Mouse (Mus musculus) neural tube, embryonic 14.5 days (tissue): Measurements from ENCODE around the gene Ncapg. TPM values are rescaled to one million over a fixed set of nuclear protein-coding genes. Genes with fewer than 3 reads are reported as not detected.

Source experiments
- ATAC-seq: fragments of 200-750 bp; cut with Nextera tagmentation; 2 replicates; pipeline ENCODE4 v1.8.0; 2017; ENCODE audit warnings: low read depth, mild to moderate bottlenecking, moderate TSS enrichment, moderate library complexity
- H3K27ac ChIP-seq: fragments of 300-500 bp; sonication (generic); 2 replicates; pipeline ENCODE4 v1.5.1; 2014; ENCODE audit warnings: low read depth, mild to moderate bottlenecking, control low read depth, low read length, moderate library complexity, mixed read lengths
- H3K27me3 ChIP-seq: fragments of 300-500 bp; sonication (generic); 2 replicates; pipeline ENCODE4 v1.6.1; 2014; ENCODE audit warnings: low read length; ENCODE audit not compliant: control insufficient read depth, insufficient read depth
- H3K36me3 ChIP-seq: fragments of 300-500 bp; sonication (generic); 2 replicates; pipeline ENCODE4 v1.6.1; 2014; ENCODE audit warnings: low read length, mixed read lengths; ENCODE audit not compliant: control insufficient read depth, insufficient read depth
- H3K4me1 ChIP-seq: fragments of 300-500 bp; sonication (generic); 2 replicates; pipeline ENCODE4 v1.6.1; 2014; ENCODE audit warnings: low read length; ENCODE audit not compliant: control insufficient read depth, insufficient read depth
- H3K4me2 ChIP-seq: fragments of 300-500 bp; sonication (generic); 2 replicates; pipeline ENCODE4 v1.6.1; 2014; ENCODE audit warnings: mild to moderate bottlenecking, low read depth, low read length, control low read depth
- H3K4me3 ChIP-seq: fragments of 300-500 bp; sonication (generic); 2 replicates; pipeline ENCODE4 v1.5.1; 2014; ENCODE audit warnings: low read depth, low read length, control low read depth, mixed read lengths
- H3K9ac ChIP-seq: fragments of 300-500 bp; sonication (generic); replicated peaks from 2 replicates; pipeline ENCODE4 v1.6.1; 2014; ENCODE audit warnings: low read depth, mild to moderate bottlenecking, control low read depth, low read length, mixed read lengths
- H3K9me3 ChIP-seq: fragments of 300-500 bp; sonication (generic); 2 replicates; pipeline ENCODE4 v1.6.1; 2016; ENCODE audit warnings: low read length; ENCODE audit not compliant: control insufficient read depth
- WGBS: fragments of 180-500 bp; shearing (Covaris S2); extraction: QIAGEN DNeasy Blood & Tissue Kit; methylation state at CpG from one replicate; pipeline ENCODE4 v1.1.7; 2014; 5-methylcytosine and 5-hydroxymethylcytosine counted together
- polyA plus RNA-seq: library from polyadenylated mRNA; unstranded; fragments of >200 nt; fragmentation: Nextera tagmentation; extraction: Ambion mirVana; gene quantifications from 2 replicates; pipeline ENCODE4 v1.2.1, GENCODE M21; 2014

Gene Ncapg
- polyA plus RNA-seq, 1 experiment from 2014 or later, result 3.5 TPM

DNA sequence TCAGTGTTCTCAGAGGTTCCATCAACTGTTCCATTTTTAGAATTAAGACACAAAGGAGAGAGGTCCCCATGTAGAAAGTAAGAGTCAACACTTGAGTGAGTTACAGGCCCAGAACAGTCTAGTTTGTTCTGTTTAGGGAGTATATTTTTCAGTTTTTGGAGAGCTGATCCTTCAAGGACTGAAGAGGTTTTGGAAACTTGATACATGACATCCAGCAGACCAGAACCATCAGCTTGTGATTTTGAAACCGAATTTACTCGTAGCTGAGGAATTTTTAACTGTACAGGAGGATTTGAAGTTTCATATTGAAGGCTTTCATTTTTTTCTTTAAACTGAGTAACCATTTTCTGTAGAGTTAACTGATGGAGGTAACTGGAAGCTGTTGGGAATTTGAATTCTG lies 64.0 kb downstream of the Ncapg start:
- Histone ChIP-seq H3K9ac (no peak overlapping the region), H3K4me1 (no peaks in the 10 kb centered on the region), H3K27ac (no peak overlapping the region), H3K36me3 (no peaks in the 10 kb centered on the region), H3K9me3 (no peaks in the 10 kb centered on the region), H3K4me2 (no peak overlapping the region), H3K27me3 (no peaks in the 10 kb centered on the region), H3K4me3 (no peak overlapping the region)
- WGBS, result 95% methylated on average over 2 of the region's 2 CpGs
- ATAC-seq, result no peak

DNA sequence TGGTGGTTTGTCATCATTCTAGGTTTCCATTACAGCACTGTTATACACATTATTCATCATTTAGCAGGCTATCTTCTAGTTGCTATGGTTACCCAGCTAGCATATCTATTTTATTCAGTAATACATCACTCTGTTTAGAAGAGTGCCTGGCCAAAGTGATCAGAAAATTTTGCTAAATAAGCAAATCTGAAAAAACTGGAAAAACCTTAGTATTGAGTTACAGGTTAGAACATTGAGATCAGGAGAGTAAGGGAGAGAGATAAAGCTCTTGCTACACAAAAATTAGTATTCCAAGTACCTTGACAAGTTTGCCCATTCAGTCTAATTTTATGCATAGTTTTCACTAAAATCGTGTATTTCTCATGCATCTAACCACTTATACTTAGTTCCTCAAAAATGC lies 68.2 kb downstream of the Ncapg start:
- 93% methylated on average over 1 of the region's 1 CpGs for WGBS
- Histone ChIP-seq H3K27me3 (no peaks in the 10 kb centered on the region), H3K4me2 (no peak overlapping the region), H3K27ac (no peak overlapping the region), H3K9me3 (no peaks in the 10 kb centered on the region), H3K9ac (no peak overlapping the region), H3K4me1 (no peaks in the 10 kb centered on the region), H3K4me3 (no peak overlapping the region), H3K36me3 (no peaks in the 10 kb centered on the region)
- no peak for ATAC-seq

Other genes with a start within 250 kb of the Ncapg start
- gene Qdpr, start 219.7 kb upstream of the Ncapg start, polyA plus RNA-seq, result 104 TPM in 2 replicates
- 0.30 TPM in 1 of 2 replicates, not detected in the other for gene Clrn2, start 216.2 kb upstream of the Ncapg start, polyA plus RNA-seq
- 31.9 and 36.4 TPM in 2 replicates for gene Lap3, start 176.5 kb upstream of the Ncapg start, polyA plus RNA-seq
- gene Med28, start 149.7 kb upstream of the Ncapg start, polyA plus RNA-seq, result 242 and 251 TPM in 2 replicates
- 9.5 and 9.6 TPM in 2 replicates for gene Fam184b, start 30.3 kb upstream of the Ncapg start, polyA plus RNA-seq
- gene Lcorl, start 187.7 kb downstream of the Ncapg start, polyA plus RNA-seq, result 69.5 and 79.8 TPM in 2 replicates